Mouse (Mus musculus): ENCODE measurements around the gene Zbtb32.

DNA sequence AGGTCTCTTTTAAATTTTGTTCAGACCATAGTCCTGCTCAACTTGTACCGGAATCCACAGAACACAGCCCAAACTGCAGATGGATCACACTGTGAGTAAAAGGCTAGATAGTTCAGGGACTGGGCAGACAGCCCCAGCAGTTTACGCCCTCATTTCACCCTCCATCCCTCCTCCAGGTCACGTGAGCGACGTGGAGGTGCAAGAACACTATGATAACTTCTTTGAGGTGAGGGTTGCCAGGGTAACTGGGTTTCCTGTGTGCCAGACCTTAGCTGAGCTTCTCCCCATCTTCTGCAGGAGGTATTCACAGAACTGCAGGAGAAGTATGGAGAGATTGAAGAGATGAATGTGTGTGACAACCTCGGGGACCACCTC lies 34.8 kb downstream of the Zbtb32 start:
- TF ChIP-seq ZNF384 (IDR thresholded peaks at IDR 0.05; ENCODE audit: low read depth, low read length) = no peak
- no peak for TF ChIP-seq ZC3H11A (IDR thresholded peaks at IDR 0.05; ENCODE audit: borderline replicate concordance, low read depth, low read length)
- no peak for TF ChIP-seq HCFC1 (IDR thresholded peaks at IDR 0.05; ENCODE audit: borderline replicate concordance, insufficient read depth, low read length)
- TF ChIP-seq MAFK (IDR thresholded peaks at IDR 0.05; ENCODE audit: insufficient read depth, low read depth, low read length) = no peak

All from ES-E14 (cell line).